Mouse (Mus musculus) CD8-positive naive resting alpha-beta T cell, adult 2 months (primary cell): ENCODE data around the gene Gas2l3.

Experiments used
- DNase-seq, 2 experiments: peaks; one replicate each; pipeline ENCODE4 v3.0.0; 2022; ENCODE audit warnings: low read depth in 2 of 2, low spot score in 2 of 2

Gas2l3 gene

DNA sequence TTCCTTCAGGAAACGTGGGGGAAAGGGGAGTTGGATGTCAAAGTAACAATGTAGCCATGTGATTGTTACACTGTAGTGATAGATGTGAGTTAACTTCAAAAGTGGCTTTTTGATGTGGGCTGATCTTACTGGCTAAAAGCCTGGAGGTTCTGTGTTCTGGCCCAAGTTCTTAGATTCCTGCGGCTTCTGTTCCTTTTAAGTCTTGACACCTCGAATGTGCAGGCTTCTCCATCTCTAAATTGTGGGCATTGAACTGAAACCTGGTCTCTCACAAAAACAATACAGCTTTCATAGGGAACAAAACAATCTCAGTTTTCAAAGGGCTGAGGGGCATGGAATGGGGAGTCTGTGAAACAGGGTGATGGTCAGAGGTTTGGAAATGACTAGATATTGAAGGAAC, 614 bp upstream of the Gas2l3 start:
- peak in 1 of 2 experiments; percentile 6 for DNase-seq

DNA sequence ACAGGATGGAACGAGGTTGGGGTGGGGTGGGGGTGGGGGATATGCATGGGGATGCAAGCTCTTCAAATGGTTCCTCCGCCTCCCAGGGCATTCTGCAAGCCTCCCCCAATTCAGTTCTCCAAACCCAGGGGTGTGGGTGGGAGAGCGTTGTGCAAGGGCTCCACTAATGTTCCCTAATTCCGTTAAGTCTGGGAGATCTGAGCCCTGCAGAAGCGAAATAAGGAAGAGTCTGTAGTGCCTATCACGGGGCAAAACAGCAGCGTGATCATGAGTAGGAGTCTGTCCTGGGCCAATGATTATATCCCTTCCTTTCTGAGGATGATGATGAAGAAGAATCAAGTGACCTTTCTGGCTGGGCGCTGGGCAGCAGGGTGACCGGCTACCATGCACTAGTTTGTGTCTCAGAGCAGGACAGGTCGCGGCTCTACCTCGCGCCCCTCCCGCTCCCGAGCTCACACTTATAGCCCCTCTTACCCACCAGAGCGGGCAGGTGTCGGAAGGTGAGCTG, 598 bp downstream of the Gas2l3 start:
- no peak for DNase-seq

DNA sequence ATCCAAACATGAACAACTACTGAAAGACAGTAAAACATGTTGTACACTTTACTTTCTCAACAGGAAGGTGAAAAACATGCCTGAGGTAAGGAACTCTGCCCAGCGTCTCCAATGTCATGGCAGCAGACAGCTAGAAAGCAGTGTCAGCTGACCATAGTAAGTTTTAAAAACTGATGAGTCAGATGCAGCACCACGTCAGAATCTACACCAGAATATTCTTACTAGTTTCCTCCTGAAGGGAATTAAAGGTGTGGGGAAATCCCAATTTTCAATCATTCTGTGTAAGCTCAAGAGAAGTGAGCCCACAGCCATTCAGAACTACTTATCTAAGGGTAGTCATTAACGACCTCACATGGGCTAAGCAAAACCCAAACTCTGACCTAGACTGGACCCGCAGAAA, 1.1 kb downstream of the Gas2l3 start:
- DNase-seq: no peak

DNA sequence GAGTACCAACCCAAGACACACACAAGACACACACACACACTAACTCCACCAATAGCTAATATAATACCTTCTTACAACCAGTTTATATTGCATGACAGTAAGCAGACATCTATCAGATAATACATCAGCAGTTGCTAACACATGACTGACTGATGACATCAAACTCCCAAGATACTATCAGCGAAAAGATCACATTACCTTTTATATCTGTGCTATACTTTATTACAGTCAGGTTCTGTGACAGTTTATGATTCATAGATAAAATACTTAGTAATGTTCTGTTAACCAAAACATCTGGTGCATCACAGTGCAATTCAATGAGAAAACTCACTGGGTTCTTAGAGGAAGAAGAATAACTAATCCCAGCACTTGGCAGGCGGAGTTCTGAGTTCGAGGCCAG, 1.8 kb downstream of the Gas2l3 start:
- no peak for DNase-seq

DNA sequence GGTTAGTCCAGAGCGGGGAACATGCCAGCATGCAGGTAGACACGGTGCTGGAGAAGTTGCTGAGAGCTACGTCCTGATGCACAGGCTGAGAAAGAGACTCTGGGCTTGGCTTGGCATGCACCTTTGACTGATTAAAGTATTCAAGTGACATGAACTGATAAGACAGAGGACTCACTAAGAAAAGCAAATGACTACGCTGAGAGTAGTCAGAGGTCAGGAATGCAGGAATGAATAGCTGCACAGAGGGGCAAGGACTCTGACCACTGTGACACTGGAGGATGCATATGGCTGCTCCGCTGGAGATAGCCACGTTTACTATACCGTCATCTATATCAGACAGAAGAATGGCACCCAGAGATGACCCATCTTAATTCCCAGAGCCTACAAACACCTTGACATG, 4.4 kb downstream of the Gas2l3 start:
- DNase-seq: no peak

DNA sequence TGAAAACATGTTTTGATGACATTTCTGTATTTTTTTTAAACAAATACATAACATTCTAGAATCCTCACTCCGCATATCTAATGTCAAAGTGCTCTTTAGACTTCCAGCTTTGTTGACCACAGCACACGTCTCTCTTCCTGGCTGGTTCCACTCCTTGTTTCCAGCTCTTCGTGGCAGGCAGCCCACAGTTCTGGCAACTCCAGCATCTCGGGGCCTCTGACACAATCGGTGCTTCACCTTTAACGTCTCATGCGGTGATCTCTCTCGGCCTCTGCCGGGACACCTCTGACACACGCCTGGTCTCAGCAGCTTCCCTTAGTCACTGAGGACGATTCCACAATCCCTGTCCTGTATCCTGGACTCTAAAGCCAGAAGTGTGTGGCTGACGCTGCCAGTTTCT, 5.8 kb downstream of the Gas2l3 start:
- no peak for DNase-seq

DNA sequence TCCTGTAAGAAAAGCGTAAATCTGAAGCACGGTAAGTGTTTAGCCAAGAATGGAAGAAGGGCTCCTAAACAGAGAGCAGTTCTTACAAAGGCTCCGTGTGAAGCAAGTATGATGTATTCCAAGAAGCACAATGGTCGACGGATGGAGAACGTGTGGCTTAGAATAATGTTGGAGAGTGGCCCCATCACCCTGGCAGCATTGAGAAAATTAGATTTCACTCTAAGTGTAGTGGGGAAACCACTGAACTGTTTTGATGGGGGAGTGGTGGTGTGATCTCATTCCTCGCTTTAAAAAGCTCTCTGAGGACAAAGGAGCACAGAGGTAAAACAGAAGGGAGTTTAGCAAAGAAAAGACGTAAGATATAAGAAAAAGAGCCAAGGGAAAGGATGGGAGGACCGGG, 6.3 kb downstream of the Gas2l3 start:
- no peak for DNase-seq

DNA sequence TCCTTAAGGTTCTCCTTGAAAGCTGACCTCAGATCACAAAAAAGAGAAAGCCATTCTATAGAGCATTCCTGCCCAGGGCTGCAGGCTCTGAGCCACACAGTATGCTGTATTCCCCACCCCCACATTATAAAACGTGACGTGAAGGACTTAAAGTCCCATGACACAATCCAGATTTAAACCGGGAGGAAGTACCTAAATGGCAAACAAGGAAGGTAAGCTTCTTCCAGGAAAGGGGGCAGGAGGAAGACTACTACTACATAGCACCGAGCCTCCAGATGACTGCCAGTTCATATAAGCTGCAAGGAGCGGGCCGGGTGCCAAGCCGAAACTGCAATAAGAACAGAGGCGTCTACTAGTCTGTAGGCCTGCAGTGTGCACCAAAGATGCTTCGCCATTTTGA, 7.8 kb downstream of the Gas2l3 start:
- DNase-seq: no peak

DNA sequence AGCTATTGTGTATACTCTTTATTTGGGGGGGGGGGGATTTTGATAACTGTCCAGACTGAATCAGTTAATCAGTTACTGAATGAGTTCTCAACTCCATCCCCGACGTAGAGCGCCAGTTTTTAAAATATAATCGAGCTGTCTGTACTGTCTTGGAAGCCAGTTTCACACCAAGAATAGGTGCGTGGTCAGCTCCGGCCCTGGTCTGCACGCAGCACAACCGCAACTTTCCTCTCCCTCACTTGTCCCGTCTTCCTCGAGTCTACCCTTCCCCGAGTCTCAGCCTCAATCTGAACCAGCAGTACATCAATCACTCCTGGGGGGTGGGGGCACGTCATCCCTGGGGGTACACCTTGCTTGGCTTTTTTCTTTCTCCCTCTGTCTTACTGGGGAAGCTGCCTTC, 8.4 kb downstream of the Gas2l3 start:
- no peak for DNase-seq

DNA sequence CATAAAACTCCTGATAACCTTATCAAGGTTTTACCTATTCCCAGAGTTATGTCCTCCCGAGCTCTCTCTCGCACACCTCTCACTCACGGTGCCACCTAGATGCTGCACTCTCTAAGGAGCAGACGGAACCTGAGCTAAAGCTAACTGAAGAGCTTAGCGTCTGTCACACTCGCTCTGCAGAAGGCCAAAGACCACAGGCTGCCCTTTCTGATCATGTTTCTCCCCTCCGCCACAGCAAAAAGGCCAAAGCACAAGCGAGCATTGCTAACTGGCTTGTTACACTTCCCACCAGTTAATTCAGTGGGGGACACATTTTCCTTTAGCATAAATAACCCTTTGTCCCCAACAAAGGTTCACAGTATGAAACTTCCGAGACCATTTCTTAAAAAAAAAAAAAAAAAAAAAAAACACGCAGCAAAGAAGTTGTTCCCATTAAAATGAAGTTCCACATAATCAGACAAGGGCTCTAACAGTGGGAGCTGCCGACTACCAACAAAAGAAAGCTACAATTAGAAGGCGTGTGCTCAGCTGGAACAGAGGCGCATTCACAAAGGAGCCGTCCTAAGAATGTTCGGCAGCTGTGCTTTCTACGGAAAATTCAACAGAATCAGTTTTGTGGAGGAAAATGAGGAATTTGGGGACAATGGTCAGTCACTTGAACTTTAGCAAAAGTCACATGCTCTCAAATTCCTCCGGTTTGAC, 9.1 kb downstream of the Gas2l3 start:
- no peak for DNase-seq

DNA sequence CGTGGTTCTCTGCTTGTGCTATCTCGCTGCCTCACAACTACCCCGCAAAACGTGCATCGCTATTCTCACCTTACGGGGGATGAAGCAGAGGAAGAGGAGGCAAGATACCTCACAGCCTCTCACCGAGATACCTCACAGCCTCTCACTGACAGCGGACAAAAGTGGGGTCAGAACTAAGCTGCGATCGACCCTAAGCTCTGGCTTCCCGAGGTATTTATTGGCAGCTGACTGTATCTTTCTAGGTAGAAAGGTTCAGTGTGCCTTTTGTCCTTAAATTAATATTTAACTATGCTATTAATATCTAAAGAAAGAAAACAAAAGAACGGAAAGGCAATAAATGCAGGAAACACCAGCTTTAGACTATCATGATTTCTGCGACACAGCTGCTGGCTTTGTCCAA, 11.0 kb downstream of the Gas2l3 start:
- DNase-seq: no peak

DNA sequence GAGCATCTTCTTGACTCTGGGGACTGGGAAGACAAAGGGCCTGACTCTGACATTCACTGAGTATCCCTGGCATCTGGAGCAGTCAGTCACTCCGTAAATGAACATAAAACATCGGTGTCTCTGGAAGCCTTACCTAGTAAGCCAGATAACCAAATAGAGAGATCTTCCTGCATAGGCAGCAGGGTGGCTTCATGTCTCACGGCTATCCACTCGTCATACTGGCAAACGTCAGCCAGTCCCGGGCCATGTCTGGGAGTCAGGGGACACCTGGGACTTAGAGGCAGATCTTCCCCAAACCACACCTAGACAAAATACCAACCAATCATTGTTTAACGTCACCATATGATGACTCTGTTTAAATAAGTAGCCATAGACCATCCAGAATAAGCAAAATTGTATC, 13.0 kb downstream of the Gas2l3 start:
- no peak for DNase-seq

DNA sequence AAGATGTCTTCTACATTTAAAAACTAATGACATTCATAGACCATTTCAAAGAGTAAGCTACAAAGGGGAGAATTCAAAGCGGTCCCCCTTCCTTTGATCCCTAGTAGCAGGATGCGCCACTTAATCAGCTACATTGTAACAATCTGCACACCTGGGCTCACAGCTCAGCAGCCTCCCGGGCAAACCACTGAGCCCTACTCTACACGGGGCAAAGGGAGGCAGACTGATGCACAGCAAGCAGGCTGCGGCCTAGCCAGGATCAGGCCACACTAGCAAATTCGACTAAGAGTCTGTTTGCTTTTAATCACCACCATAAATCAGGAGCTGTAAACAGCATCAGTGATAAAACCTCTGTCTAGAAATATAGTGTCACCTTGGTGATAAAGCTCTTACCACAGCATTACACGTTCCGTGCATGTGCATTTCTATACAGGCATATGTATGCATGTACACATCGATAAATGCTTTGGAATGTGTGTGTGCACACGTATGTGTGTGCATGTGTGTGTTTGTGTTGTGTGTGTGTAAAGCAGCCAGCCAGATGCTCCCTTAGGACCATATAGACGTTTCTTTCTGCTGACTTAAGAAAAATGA, 18.9 kb downstream of the Gas2l3 start:
- DNase-seq: no peak

DNA sequence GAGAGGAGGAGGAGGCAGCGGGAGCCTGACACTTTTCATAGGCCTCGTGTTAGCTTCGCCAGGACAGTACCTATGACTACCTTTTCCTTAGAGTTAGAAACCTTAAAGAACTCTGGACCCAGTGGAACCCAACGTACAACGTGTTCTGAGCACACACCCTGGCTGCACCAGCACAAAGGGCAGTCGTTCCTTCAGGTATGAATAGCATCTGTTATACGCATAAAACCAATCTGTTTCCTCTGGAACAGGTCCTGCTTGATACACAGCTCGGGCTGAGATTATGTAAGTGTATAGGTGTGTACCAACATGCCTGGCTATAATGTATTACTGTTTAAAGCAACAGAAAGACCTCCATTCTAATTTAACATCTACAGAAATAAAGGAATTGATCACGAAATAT, 19.6 kb downstream of the Gas2l3 start:
- no peak for DNase-seq

DNA sequence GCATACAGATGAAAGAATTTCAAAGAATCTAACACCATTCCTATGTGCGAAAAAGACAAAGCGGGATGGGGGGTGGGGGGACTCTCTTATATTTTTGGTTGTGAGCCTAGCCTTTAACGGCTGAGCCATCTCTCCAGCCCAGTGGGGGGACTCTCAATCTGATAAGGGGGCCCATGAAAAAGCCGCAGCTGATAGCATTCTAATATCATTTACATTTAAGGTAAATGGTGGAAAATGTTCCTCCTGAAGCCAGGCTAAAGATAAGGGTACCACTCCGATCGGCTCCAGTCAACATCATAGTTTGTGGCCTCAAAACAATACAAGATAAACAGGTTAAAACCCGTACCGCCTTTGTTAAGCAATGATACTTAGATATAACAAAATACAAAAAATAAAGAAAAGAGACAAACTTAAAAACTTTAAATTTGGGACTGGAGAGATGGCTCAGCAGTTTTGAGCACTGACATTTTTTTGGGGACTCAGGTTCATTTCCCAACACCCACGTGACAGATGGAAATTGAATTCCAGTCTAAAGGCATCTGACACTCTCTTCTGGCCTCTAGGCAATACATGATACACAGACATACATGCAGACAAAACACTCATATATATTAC, 20.5 kb downstream of the Gas2l3 start:
- no peak for DNase-seq

DNA sequence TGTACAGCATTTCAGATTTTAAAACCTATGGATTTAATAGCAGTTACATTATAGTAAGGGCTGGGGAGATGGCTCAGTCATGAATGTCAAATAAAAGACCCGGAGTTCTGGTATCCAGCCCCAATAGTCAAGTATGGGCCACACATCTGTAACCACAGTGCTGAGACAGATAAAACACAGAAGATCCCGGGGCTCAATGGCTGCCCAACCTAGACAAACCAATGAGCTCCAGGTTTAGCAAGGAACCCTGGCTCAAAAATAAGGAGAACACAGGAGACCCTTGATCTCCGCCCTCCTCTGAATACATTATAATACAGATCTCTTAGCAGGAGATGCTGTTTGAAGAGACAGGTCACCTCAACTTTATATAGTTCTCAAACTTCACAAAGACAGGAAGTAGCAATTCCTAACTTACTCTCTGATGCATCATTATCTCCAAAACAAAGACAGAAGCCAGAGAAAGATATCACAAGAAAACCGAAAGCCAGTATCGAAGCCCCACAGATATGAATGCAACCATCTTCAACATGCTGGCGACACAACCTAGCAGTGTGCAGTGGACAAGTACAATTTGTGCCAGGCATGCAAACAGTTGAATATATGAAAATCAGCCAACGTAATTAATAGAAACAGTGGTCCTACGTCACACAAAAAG, 21.1 kb downstream of the Gas2l3 start:
- DNase-seq: no peak

DNA sequence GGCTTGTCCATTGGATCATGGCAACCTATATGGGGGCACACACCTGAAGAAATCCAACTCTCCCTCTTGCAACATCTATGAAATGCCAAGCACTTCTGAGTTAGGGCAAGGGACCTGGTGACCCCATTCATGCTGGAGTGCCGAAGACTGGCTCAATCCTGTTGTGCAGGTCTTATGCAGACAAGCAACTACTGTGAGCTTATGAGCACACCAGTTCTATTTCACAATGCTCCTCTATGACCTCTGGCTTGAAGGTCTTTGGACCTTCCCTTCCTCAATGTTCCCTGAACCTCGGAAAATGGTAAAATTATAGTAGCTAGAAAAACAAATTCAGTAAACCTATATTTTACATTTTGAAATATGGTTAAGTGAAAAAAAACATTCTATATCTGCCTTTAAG, 25.8 kb downstream of the Gas2l3 start:
- no peak for DNase-seq

DNA sequence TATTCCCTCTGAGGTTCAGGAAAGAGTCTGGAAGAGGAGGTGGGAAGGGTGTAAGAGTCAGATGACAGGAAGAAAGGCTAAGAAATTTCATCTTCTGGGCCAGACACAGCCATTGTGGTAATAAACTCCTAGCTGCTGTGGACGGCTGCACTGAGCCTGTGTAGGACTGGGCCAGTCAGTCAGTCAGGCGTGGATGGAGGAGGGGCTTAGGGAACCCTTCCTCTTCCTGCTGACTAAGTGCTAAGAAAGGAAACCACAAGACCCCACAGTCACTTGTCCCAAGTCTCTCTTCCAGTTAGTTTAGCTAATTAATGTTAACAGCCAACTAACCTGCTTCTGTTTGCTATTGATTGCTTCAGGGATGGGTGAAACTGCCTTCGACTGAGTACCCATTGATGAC, 28.3 kb downstream of the Gas2l3 start:
- DNase-seq: no peak

DNA sequence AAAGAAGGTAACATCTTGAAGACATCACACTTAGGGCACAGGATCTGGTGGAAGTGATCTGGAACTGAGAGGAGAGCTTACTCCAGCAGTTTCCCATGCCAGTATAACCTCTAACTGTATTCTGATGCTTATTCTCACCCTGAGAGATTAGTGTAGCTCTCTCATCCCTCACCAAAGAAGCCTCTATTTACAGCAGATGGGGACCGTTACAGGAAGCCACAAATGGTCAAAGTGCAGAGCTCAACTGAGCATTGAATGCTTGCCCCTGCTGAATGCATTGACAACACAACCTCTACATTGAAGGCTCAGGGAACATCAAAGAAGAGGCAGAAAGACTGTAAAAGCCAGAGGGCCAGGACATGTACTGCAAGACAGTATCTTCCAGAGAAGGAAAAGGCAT, 36.2 kb downstream of the Gas2l3 start:
- DNase-seq: no peak

DNA sequence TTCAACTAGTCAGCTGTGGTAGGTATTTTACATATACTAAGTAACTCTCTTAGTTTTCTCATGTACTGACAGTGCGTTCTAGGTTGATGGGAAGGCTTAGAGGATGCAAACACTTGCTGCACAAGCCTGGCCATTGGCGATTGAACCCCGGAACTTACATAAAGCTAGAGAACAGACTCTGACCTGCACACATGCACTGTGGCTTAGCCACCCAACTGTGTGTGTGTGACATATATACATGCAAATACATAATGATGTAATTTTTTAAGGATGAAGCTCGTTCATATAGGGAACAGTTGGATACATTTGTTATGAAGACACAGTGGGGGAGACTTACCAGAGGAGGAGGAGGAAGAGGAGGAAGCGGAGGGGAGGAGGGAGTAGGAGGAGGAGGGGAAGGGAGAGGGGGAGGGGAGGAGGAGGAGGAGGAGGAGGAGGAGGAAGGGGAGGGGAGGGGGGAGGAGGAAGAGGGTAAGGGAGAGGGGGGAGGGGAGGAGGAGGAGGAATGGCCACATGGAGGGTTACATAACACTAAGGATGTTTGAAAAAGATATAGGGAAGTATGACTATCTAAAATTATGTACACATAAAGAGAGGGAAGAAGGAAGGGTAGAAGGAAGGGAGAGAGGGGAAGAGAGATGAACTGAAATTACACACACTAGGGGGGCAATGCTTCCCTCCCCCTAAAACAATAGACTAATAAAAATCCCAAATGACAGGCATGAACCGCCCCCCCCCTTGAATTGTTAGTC, 36.9 kb downstream of the Gas2l3 start:
- no peak for DNase-seq

DNA sequence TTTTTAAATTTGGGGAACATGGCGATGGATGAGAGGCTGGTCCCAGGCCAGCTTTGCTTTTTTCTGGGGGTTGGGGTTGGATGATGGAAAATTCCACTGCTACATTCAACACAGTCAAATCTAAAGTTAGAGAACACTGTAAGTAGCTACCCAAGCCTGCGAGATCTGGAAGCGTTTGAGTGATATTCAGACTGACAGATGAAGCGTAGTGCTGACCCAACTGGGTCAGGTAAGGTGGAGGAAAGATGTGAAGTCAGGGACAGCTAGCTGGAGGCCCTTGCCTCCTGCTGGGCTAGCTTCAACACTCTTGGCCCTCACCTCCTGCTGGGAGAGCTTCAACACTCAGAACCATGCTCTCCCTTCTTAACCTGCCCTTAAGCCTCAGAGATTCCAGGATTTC, 38.8 kb downstream of the Gas2l3 start:
- DNase-seq: no peak
